Mouse (Mus musculus) heart, embryonic 15.5 days (tissue): ENCODE results near the gene Lamp2. TPM values are rescaled to one million over a fixed set of nuclear protein-coding genes. Genes with fewer than 3 reads are reported as not detected.

Experiments used
- polyA plus RNA-seq: library from polyadenylated mRNA; unstranded; fragments of >200 nt; fragmentation: Nextera tagmentation; extraction: Ambion mirVana; gene quantifications from 2 replicates; pipeline ENCODE4 v1.2.1, GENCODE M21; 2015

The Lamp2 gene
- polyA plus RNA-seq, 1 experiment from 2014 or later, result 133 TPM

Other genes starting within 250 kb of the Lamp2 start
- gene Tmem255a, start 204.0 kb downstream of the Lamp2 start, polyA plus RNA-seq, result 26.8 and 27.6 TPM in 2 replicates
- 0.11 and 0.20 TPM in 2 replicates for gene Atp1b4, start 140.3 kb downstream of the Lamp2 start, polyA plus RNA-seq
- 13.6 and 14.3 TPM in 2 replicates for gene Cul4b, start 119.7 kb upstream of the Lamp2 start, polyA plus RNA-seq
- gene Mcts1, start 144.1 kb upstream of the Lamp2 start, polyA plus RNA-seq, result 54.2 and 58.7 TPM in 2 replicates
- gene C1galt1c1, start 178.6 kb upstream of the Lamp2 start, polyA plus RNA-seq, result 21.6 and 26.2 TPM in 2 replicates